Mouse (Mus musculus): ENCODE results near the gene Hepacam2. TPM values are rescaled to one million over a fixed set of nuclear protein-coding genes. Genes with fewer than 3 reads are reported as not detected.

The Hepacam2 gene
- polyA plus RNA-seq, 1 experiment from 2014 or later, result 0.07 TPM

Other genes with a start within 250 kb of the Hepacam2 start
- 2.0 TPM in 2 replicates for gene Samd9l, start 98.7 kb downstream of the Hepacam2 start, polyA plus RNA-seq (2014; fragmentation: Nextera tagmentation; extraction: Ambion mirVana)
- 27.0 and 29.8 TPM in 2 replicates for gene Vps50, start 84 bp upstream of the Hepacam2 start, polyA plus RNA-seq (2014; fragmentation: Nextera tagmentation; extraction: Ambion mirVana)